Mouse (Mus musculus) G1E (cell line): ENCODE data around the gene Dcaf17.

Experiments used
- CTCF ChIP-seq: IDR thresholded peaks from 2 replicates; pipeline ENCODE4 v1.5.1; 2012; ENCODE audit warnings: low read depth, low read length, inconsistent platforms, mixed read lengths
- GATA1 ChIP-seq: IDR thresholded peaks from 2 replicates; pipeline ENCODE4 v1.6.1; 2012; ENCODE audit warnings: borderline replicate concordance, low read length, inconsistent platforms, mixed read lengths
- GATA2 ChIP-seq: IDR thresholded peaks from 2 replicates; pipeline ENCODE4 v1.6.1; 2012; ENCODE audit warnings: low read depth, low read length, inconsistent platforms, borderline replicate concordance
- POLR2AphosphoS5 ChIP-seq: IDR thresholded peaks from 2 replicates; pipeline ENCODE4 v1.6.1; 2012; ENCODE audit warnings: low read depth, low read length, inconsistent platforms; ENCODE audit not compliant: insufficient replicate concordance
- TAL1 ChIP-seq: conservative IDR thresholded peaks from 2 replicates; pipeline ENCODE4 v1.6.1; 2012; ENCODE audit warnings: low read depth, low read length, inconsistent platforms, mixed read lengths

DNA sequence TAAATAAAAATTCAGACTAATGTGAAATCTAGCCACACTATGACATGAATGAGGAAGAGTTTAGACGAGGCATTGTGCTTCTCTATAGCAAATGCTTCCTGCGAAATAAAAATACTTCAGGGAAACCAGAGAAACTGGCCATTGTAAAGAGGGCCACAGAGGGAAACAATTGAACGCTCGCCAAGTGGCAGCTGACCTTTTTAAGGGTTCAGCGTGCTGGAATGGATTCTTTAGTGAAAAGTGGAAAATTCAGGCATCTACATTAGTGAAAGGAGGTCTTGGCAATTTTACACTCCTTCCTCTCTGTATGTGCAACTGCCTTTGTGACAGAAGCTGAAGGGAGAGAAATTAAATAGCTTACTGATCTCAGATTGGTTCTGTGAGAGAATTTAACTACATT lies 66.3 kb downstream of the Dcaf17 start:
- TF ChIP-seq GATA1 (no peak), CTCF (no peak), GATA2 (no peak), TAL1 (no peak), POLR2AphosphoS5 (no peak)
